Mouse (Mus musculus): ENCODE data around the gene Gps1.
"Not testable (repeated sequence)": the region's sequence is repeated elsewhere in the genome, so short reads cannot be mapped to it uniquely, and the experiment has no call there.

The Gps1 gene

GRCm38 (mm10) chr11:120822831-120823550 lies 38.9 kb downstream of the Gps1 start:
- peak in 1 of 2 experiments; percentile 63 for DNase-seq

- DNase-seq = peak in 1 of 2 experiments; percentile 84
Measured at GRCm38 (mm10) chr11:120823551-120823947, 39.5 kb downstream of the Gps1 start.

GRCm38 (mm10) chr11:120823956-120824786 lies 40.1 kb downstream of the Gps1 start, which contains the start of gene Fasn:
TSS of gene Fasn (minus strand) at chr11:120824547.
- DNase-seq = peak; percentile 98 to 99

GRCm38 (mm10) chr11:120824787-120825288 lies 40.8 kb downstream of the Gps1 start:
- no peak for DNase-seq

GRCm38 (mm10) chr11:120825289-120825863 lies 41.3 kb downstream of the Gps1 start:
- DNase-seq = peak in 1 of 2 experiments; percentile 48

- DNase-seq = no peak
Measured at GRCm38 (mm10) chr11:120826016-120826953, 42.2 kb downstream of the Gps1 start.

GRCm38 (mm10) chr11:120828416-120828815 lies 44.3 kb downstream of the Gps1 start:
- no peak for DNase-seq

GRCm38 (mm10) chr11:120829757-120830532 lies 45.9 kb downstream of the Gps1 start:
- no peak for DNase-seq

- no peak for DNase-seq
Measured at GRCm38 (mm10) chr11:120830686-120831085, 46.6 kb downstream of the Gps1 start.

- no peak for DNase-seq
Measured at GRCm38 (mm10) chr11:120831659-120832440, 47.8 kb downstream of the Gps1 start.

GRCm38 (mm10) chr11:120832962-120833361 lies 48.9 kb downstream of the Gps1 start:
- not testable (repeated sequence) for DNase-seq

- no peak for DNase-seq
Measured at GRCm38 (mm10) chr11:120833555-120834280, 49.6 kb downstream of the Gps1 start.

Measured in cerebellum, postnatal 25 days (tissue).